Mouse (Mus musculus) CH12.LX (cell line): ENCODE results near the gene Hoxa7. TPM values are rescaled to one million over a fixed set of nuclear protein-coding genes. Genes with fewer than 3 reads are reported as not detected.

Experiments used
- DNase-seq: peaks from one replicate; pipeline ENCODE4 v3.0.0-alpha.2; 2013; ENCODE audit errors: extremely low read depth
- H3K27ac ChIP-seq: 2 replicates; pipeline ENCODE4 v1.5.1; 2012; ENCODE audit warnings: low read depth, mild to moderate bottlenecking, control low read depth, moderate library complexity; ENCODE audit not compliant: insufficient read depth
- H3K27me3 ChIP-seq: replicated peaks from 2 replicates; pipeline ENCODE3; 2012; ENCODE audit warnings: inconsistent platforms
- H3K36me3 ChIP-seq, 2 experiments: replicated peaks in 1 of 2; 2 replicates each; pipeline versions ENCODE3 to v1.6.1; 2012; ENCODE audit warnings: inconsistent platforms in 1 of 2, low read length in 1 of 2, mild to moderate bottlenecking in 1 of 2, mixed read lengths in 1 of 2, moderate library complexity in 1 of 2; ENCODE audit not compliant: control insufficient read depth in 1 of 2, insufficient read depth in 1 of 2
- H3K4me1 ChIP-seq, 2 experiments: 2 replicates each; pipeline ENCODE4 v1.6.1; 2012; ENCODE audit warnings: inconsistent platforms in 1 of 2, moderate library complexity in 1 of 2; ENCODE audit not compliant: insufficient read depth in 2 of 2, control insufficient read depth in 1 of 2
- H3K4me2 ChIP-seq: 2 replicates; pipeline ENCODE4 v1.6.1; 2012; ENCODE audit warnings: low read depth, mild to moderate bottlenecking, control low read depth; ENCODE audit not compliant: poor library complexity, insufficient read depth, severe bottlenecking
- H3K4me3 ChIP-seq, 3 experiments: fragments of 150-350 bp in 1 of 3; sonication (generic) in 1 of 3; replicated peaks in 1 of 3; 2 replicates each; pipeline versions ENCODE3 to v1.5.1; 2011 to 2012; ENCODE audit warnings: low read depth in 2 of 3, low read length in 2 of 3, mild to moderate bottlenecking in 2 of 3, moderate library complexity in 2 of 3, control low read depth in 1 of 3, improper control_type of control experiment in 1 of 3, inconsistent platforms in 1 of 3, mixed read lengths in 1 of 3; ENCODE audit not compliant: poor library complexity in 1 of 3
- H3K79me2 ChIP-seq: replicated peaks from 2 replicates; pipeline ENCODE4 v1.6.1; 2012; ENCODE audit warnings: mild to moderate bottlenecking, moderate library complexity; ENCODE audit not compliant: control insufficient read depth, poor library complexity, insufficient read depth, severe bottlenecking; ENCODE audit errors: extremely low read depth
- H3K9ac ChIP-seq: 2 replicates; pipeline ENCODE4 v1.6.1; 2012; ENCODE audit warnings: low read depth, mild to moderate bottlenecking, control low read depth, moderate library complexity; ENCODE audit not compliant: insufficient read depth
- H3K9me3 ChIP-seq: replicated peaks from 2 replicates; pipeline ENCODE3; 2012; ENCODE audit warnings: low read length, inconsistent platforms, mixed read lengths
- CTCF ChIP-seq, 2 experiments: IDR thresholded peaks in 1 of 2; conservative IDR thresholded peaks in 1 of 2; 2 replicates each; pipeline ENCODE4 v1.5.1; 2011 to 2012; ENCODE audit warnings: low read depth in 2 of 2, low read length in 2 of 2, improper control_type of control experiment in 1 of 2, inconsistent platforms in 1 of 2, mild to moderate bottlenecking in 1 of 2, moderate library complexity in 1 of 2
- EP300 ChIP-seq: IDR thresholded peaks from 2 replicates; pipeline ENCODE4 v1.6.1; 2011; ENCODE audit warnings: low read length, improper control_type of control experiment
- GABPA ChIP-seq: IDR thresholded peaks from 2 replicates; pipeline ENCODE4 v1.6.1; 2012; ENCODE audit warnings: low read depth, low read length, improper control_type of control experiment, inconsistent platforms; ENCODE audit not compliant: insufficient replicate concordance
- HCFC1 ChIP-seq: IDR thresholded peaks from 2 replicates; pipeline ENCODE4 v1.6.1; 2012; ENCODE audit warnings: low read depth, mild to moderate bottlenecking, inconsistent platforms, low read length, improper control_type of control experiment
- IRF4 ChIP-seq: IDR thresholded peaks from 2 replicates; pipeline ENCODE4 v1.6.1; 2014; ENCODE audit warnings: low read depth, mild to moderate bottlenecking, inconsistent platforms, low read length, improper control_type of control experiment
- JUN ChIP-seq: IDR thresholded peaks from 2 replicates; pipeline ENCODE4 v1.6.1; 2011; ENCODE audit warnings: low read depth, mild to moderate bottlenecking, low read length, improper control_type of control experiment, moderate library complexity; ENCODE audit not compliant: insufficient read depth
- KAT2A ChIP-seq: IDR thresholded peaks from 2 replicates; pipeline ENCODE4 v1.6.1; 2012; ENCODE audit warnings: low read length, improper control_type of control experiment, inconsistent platforms; ENCODE audit not compliant: insufficient replicate concordance
- MAX ChIP-seq: IDR thresholded peaks from 2 replicates; pipeline ENCODE4 v1.6.1; 2011; ENCODE audit warnings: low read length, improper control_type of control experiment
- MEF2A ChIP-seq: IDR thresholded peaks from 2 replicates; pipeline ENCODE4 v1.6.1; 2014; ENCODE audit warnings: low read depth, mild to moderate bottlenecking, inconsistent platforms, low read length, improper control_type of control experiment, borderline replicate concordance
- MXI1 ChIP-seq: IDR thresholded peaks from 2 replicates; pipeline ENCODE4 v1.6.1; 2011; ENCODE audit warnings: mild to moderate bottlenecking, low read depth, low read length, improper control_type of control experiment
- PAX5 ChIP-seq: IDR thresholded peaks from 2 replicates; pipeline ENCODE4 v1.6.1; 2012; ENCODE audit warnings: low read length, inconsistent platforms, mixed read lengths
- SIN3A ChIP-seq: IDR thresholded peaks from 2 replicates; pipeline ENCODE4 v1.6.1; 2012; ENCODE audit warnings: low read length, improper control_type of control experiment, inconsistent platforms
- TCF12 ChIP-seq: IDR thresholded peaks from 2 replicates; pipeline ENCODE4 v1.6.1; 2014; ENCODE audit warnings: low read depth, mild to moderate bottlenecking, inconsistent platforms, low read length, improper control_type of control experiment
- USF1 ChIP-seq: IDR thresholded peaks from 2 replicates; pipeline ENCODE4 v1.6.1; 2014; ENCODE audit warnings: low read depth, mild to moderate bottlenecking, inconsistent platforms, low read length, improper control_type of control experiment
- USF2 ChIP-seq: conservative IDR thresholded peaks from 2 replicates; pipeline ENCODE4 v1.6.1; 2011; ENCODE audit warnings: low read depth, low read length, improper control_type of control experiment
- ZKSCAN1 ChIP-seq: IDR thresholded peaks from 2 replicates; pipeline ENCODE4 v1.6.1; 2012; ENCODE audit warnings: low read depth, inconsistent platforms, low read length, improper control_type of control experiment, borderline replicate concordance
- dilution Hi-C: fragments of 300-500 bp; cut with MboI; formaldehyde crosslinking; loops from 2 replicates; pipeline ENCODE4 v1.14.3; 2020; ENCODE audit warnings: low sequenced_read_pairs; ENCODE audit not compliant: extremely low pct_unique_long_range_greater_than_20kb, extremely low pct_ligation_motif_present
- in situ Hi-C: fragments of 300-500 bp; cut with MboI; formaldehyde crosslinking; loops from 3 replicates; pipeline ENCODE4 v1.14.3; 2019; ENCODE audit warnings: low sequenced_read_pairs, low pct_ligation_motif_present, low pct_unique_long_range_greater_than_20kb, mixed read lengths
- polyA plus RNA-seq: library from polyadenylated mRNA; unstranded; fragments of >175 nt; gene quantifications from 2 replicates; pipeline ENCODE4 v1.2.1, GENCODE M21; 2012; ENCODE audit warnings: low read depth; ENCODE audit not compliant: insufficient read length
- total RNA-seq, 2 experiments: library from RNA; depleted of rRNA; stranded (reverse); fragments of 300-350 nt in 1 of 2; fragments of >200 nt in 1 of 2; gene quantifications; 2 replicates each; pipeline ENCODE4 v1.2.3; 2012 to 2014

Hoxa7 gene
- total and polyA plus RNA-seq, 3 experiments, result 1.0 to 1.4 (median 1.1) TPM

- DNase-seq, result no peak
- H3K4me2 ChIP-seq, result no peak overlapping the region
- dilution Hi-C loops (no loop called here), in situ Hi-C loops (no loop called here)
- H3K27me3 ChIP-seq, result no peaks in the 10 kb centered on the region
- no peak overlapping the region for H3K4me3 ChIP-seq
- no peaks in the 10 kb centered on the region for H3K79me2 ChIP-seq
- H3K9me3 ChIP-seq, result peaks cover 5% of the 10 kb centered on the region
- no peaks in the 10 kb centered on the region for H3K36me3 ChIP-seq
- no peak overlapping the region for H3K9ac ChIP-seq
- TF ChIP-seq SIN3A (no peak), KAT2A (no peak), JUN (no peak), ZKSCAN1 (no peak), TCF12 (no peak), PAX5 (no peak), GABPA (no peak), HCFC1 (no peak), EP300 (no peak), CTCF (conservative IDR thresholded peaks at IDR 0.05 in 1 of 2, IDR thresholded peaks at IDR 0.05 in 1 of 2; ENCODE audit: low read depth in 2 of 2, low read length in 2 of 2) (no peak), MAX (no peak), USF2 (no peak), USF1 (no peak), MEF2A (no peak)
- no peak overlapping the region for H3K27ac ChIP-seq
- H3K4me1 ChIP-seq, result peaks cover 0 to 12% of the 10 kb centered on the region in 2 experiments; a peak in 2 of 4 replicates
These were observed 22.0 kb upstream of the Hoxa7 start for GRCm38 (mm10) chr6:52243681-52244121.

DNA sequence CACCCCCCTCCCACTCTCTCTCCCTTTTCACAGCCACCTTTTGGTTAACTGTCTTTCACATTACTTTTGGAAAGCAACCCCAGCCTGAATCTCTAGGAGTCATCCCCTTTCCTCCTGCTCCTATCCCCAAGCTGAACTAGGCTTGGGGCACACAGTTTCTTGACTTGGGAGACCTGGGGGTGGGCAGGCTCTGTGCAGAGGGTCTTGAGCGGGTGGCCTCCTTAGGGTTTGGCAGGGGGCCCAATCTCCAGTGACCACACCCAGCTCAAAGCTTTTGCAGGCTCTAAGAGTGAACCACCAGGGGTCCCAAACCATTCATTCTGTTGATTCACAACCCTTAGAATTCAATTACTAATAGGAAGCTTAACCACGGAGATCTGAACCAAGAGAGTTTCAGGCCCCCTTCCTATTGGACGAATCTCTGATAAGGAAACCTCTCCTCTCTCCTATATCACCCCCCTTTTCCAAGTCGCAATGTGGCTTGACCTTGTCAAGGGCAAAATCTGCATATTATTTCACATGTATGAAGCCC, 21.2 kb upstream of the Hoxa7 start:
- TF ChIP-seq IRF4, result no peak
- TF ChIP-seq PAX5, result no peak
- no peak for TF ChIP-seq MXI1
- Histone ChIP-seq H3K4me3 (no peak overlapping the region), H3K79me2 (no peaks in the 10 kb centered on the region), H3K27me3 (no peaks in the 10 kb centered on the region), H3K9ac (no peak overlapping the region), H3K9me3 (peaks cover 5% of the 10 kb centered on the region), H3K4me2 (no peak overlapping the region), H3K36me3 (no peaks in the 10 kb centered on the region), H3K27ac (no peak overlapping the region), H3K4me1 (peaks cover 0 to 12% of the 10 kb centered on the region in 2 experiments; a peak in 2 of 4 replicates)
- no peak for DNase-seq
- in situ Hi-C loops, result no loop called here
- dilution Hi-C loops, result no loop called here
